ENCODE assay signal across 9 mouse cellular contexts in genomic region chr2:129699484-129700158, GRCm38 (mm10). TPM values are rescaled to one million over a fixed set of nuclear protein-coding genes. Genes with fewer than 3 reads are reported as not detected.
A peak's percentile ranks its signal among the peaks of the same experiment; 100 is the strongest.
DNase-seq lines count a peak whose midpoint lies in the region; ATAC-seq and TF ChIP-seq lines count a peak whose summit lies in the region.
"Had no signal": no experiment of that assay in that cellular context is flagged by ENCODE, and none has a peak within 500 bp of the region (broad histone marks: within the 10 kb centered on the region; RNA-seq: fewer than 3 reads in every experiment).

TSS of gene Pdyn (minus strand) at chr2:129699844.

- peak in 1 of 2 experiments; percentile 28 for DNase-seq in frontal cortex, adult 2 months (ENCODE audit: extremely low spot score in 1 of 2, low spot score in 1 of 2)
- no peak for DNase-seq in frontal cortex, postnatal 10 days (ENCODE audit: low spot score in 2 of 2)
- no peak for DNase-seq in ES-E14 (ENCODE audit: low read depth, low spot score)
- peak; percentile 11 for DNase-seq in heart, postnatal 4 days
- DNase-seq in mesoderm, embryonic 11.5 days (ENCODE audit: low read depth, low spot score), result peak; percentile 34
- no peak for DNase-seq in gastrocnemius, adult 8-10 months (ENCODE audit: low spot score in 2 of 2)
- no peak for DNase-seq in adrenal gland, postnatal 10 days

- in situ Hi-C loops in ES-E14 (cut with MboI; ENCODE audit: low sequenced_read_pairs in 2 of 2, unreplicated experiment in 2 of 2), result loop anchor here in 1 of 2 experiments (25.0 kb wide), 1 partner anchor 163 kb away; no protein-coding TSS in a partner anchor

- H3K27me3 ChIP-seq in intestine, embryonic 16.5 days (replicated peaks; ENCODE audit: control insufficient read depth, insufficient read depth, low read length), result peaks cover 18% of the 10 kb centered on the region

- no peak within 1 kb of the TSS for H3K4me2 ChIP-seq in intestine, embryonic 16.5 days (ENCODE audit: low read depth, low read length)

- 8% methylated on average over 20 of the region's 20 CpGs for WGBS in intestine, embryonic 16.5 days

- H3K4me3 ChIP-seq in ES-E14 (ENCODE audit: insufficient read depth in 1 of 2, low read depth in 1 of 2, low read length in 2 of 2, poor library complexity in 1 of 2, severe bottlenecking in 1 of 2), result peak within 1 kb of the TSS; percentile 8 to 41; a peak in 2 of 4 replicates
- no peak within 1 kb of the TSS for H3K4me3 ChIP-seq in intestine, embryonic 16.5 days (ENCODE audit: low read length)

- no peaks in the 10 kb centered on the region for H3K36me3 ChIP-seq in ES-E14 (ENCODE audit: control insufficient read depth, insufficient read depth, low read length, poor library complexity, severe bottlenecking)
- no peaks in the 10 kb centered on the region for H3K36me3 ChIP-seq in intestine, embryonic 16.5 days (ENCODE audit: control insufficient read depth, insufficient read depth, low read length)

- no peak for ATAC-seq in intestine, embryonic 16.5 days

- no peak within 1 kb of the TSS for H3K9ac ChIP-seq in ES-E14 (ENCODE audit: insufficient read depth, low read depth, low read length, poor library complexity, severe bottlenecking)
- H3K9ac ChIP-seq in intestine, embryonic 16.5 days (ENCODE audit: low read depth, low read length), result no peak within 1 kb of the TSS

- H3K9me3 ChIP-seq in ES-E14 (ENCODE audit: control insufficient read depth, insufficient read depth, low read depth, low read length), result no peaks in the 10 kb centered on the region
- H3K9me3 ChIP-seq in intestine, embryonic 16.5 days (ENCODE audit: control insufficient read depth, low read length), result no peaks in the 10 kb centered on the region

- peaks cover 0 to 19% of the 10 kb centered on the region in 2 experiments; a peak in 2 of 4 replicates for H3K4me1 ChIP-seq in ES-E14 (ENCODE audit: control insufficient read depth in 2 of 2, insufficient read depth in 2 of 2, low read length in 2 of 2, poor library complexity in 1 of 2)
- H3K4me1 ChIP-seq in intestine, embryonic 16.5 days (ENCODE audit: control insufficient read depth, insufficient read depth, low read length), result no peaks in the 10 kb centered on the region

- H3K27ac ChIP-seq in ES-E14 (ENCODE audit: insufficient read depth, low read depth, low read length, poor library complexity, severe bottlenecking), result no peak within 1 kb of the TSS
- H3K27ac ChIP-seq in intestine, embryonic 16.5 days (ENCODE audit: low read length), result no peak within 1 kb of the TSS

TF ChIP-seq in ES-E14, 5 proteins besides CTCF, POLR2A, EP300 and RAD21:
- no peak for TF ChIP-seq ZC3H11A (IDR thresholded peaks at IDR 0.05; ENCODE audit: borderline replicate concordance, low read depth, low read length)
- TF ChIP-seq HCFC1 (IDR thresholded peaks at IDR 0.05; ENCODE audit: borderline replicate concordance, insufficient read depth, low read length), result no peak
- no peak for TF ChIP-seq ZNF384 (IDR thresholded peaks at IDR 0.05; ENCODE audit: low read depth, low read length)

RNA-seq across cellular contexts. Expression of gene Pdyn, which starts in this region (rescaled TPM):
- 10.3 and 12.7 TPM in 2 replicates for polyA plus RNA-seq in frontal cortex, adult 2 months (2012; rRNA removed)
- total RNA-seq in ES-E14 (2012; rRNA removed), result 1.6 and 3.3 TPM in 2 replicates
- total RNA-seq in heart, postnatal 4 days (2021), result not detected
- 0.92 and 1.2 TPM in 2 replicates for polyA plus RNA-seq in intestine, embryonic 16.5 days (2015; fragmentation: Nextera tagmentation; extraction: Ambion mirVana)
- total RNA-seq in gastrocnemius, adult 8-10 months (2022), result not detected
- total RNA-seq in adrenal gland, postnatal 10 days (2021), result under 1 TPM in 1 of 2 experiments, not detected in 1; 0.33 TPM
- polyA plus RNA-seq: C2C12 had no signal

Comparison
In these comparisons a context has a peak if more than half of its experiments do, and no peak if none do; other contexts are left out.
1. Peak in DNase-seq in heart, postnatal 4 days; RNA of the gene not detected or under 1 TPM.